Mouse (Mus musculus): ENCODE data around the gene Pde6h.

DNA sequence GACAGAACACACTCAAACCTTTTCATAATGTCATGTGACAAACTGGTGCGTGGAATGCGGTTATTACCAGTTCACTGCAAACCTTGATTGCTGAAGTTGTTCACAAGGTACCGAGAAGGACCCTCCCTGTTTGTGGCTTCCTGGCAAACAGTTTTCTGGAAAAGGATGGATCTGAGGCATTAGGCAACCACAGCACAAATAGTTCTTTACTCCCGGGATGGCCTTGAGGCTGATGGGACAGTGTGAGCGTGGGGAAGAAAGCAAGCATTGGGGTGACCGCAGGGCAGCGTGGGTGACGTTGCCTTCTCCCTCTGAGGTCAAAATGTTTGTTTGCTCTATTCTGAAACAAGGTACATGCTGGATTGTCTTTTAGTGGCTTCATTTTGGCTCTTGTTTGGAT lies 31.1 kb downstream of the Pde6h start:
- TF ChIP-seq POLR2A (IDR thresholded peaks at IDR 0.05; ENCODE audit: extremely low read depth, insufficient read depth, low read length) (no peak), CTCF (IDR thresholded peaks at IDR 0.05; ENCODE audit: low read depth, low read length) (no peak)

Measured in liver, adult 2 months (tissue).